Mouse (Mus musculus): Measurements from ENCODE around the gene Isy1.

Gene Isy1

DNA sequence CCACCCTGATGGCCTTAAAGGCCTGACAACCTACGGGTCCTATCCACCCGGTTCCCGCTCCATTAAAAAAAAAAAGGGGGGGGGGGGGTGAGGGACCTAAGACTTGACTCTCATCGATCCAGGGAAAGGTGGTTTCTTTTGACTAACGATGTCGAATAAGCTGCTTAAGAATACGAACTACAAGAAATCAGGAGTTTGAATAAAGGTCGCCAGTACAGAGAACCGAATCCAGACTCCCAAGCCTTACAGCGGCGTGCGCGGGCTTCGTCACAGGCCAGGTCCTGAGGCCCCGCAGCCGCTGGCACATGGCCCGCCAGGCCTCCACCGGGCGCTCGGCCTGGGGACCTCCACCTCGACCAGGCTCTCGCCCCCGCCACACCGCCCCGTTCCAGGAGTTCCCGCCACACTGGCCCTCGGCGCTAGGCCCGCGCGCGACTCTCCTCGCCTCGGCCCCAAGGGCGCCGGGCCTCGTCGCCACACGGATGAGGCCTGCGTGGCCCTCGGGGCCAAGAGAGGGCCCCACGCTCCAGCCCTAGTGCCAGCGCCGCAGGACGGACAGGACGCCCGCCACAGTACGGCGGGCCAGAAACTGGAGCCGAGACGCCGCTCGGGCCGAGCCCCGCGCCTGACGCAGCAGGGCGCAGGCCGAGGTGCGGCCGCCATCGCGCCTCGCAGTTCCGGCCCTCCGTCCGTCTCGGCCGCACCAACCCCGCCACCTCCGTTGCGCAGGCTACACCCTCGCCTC, 11.7 kb upstream of the Isy1 start:
- peak; percentile 22 to 31 for DNase-seq (ENCODE audit: low spot score in 2 of 2)

- DNase-seq (ENCODE audit: low spot score in 2 of 2): no peak
Measured at GRCm38 (mm10) chr6:87849780-87850154, 11.2 kb upstream of the Isy1 start.

DNA sequence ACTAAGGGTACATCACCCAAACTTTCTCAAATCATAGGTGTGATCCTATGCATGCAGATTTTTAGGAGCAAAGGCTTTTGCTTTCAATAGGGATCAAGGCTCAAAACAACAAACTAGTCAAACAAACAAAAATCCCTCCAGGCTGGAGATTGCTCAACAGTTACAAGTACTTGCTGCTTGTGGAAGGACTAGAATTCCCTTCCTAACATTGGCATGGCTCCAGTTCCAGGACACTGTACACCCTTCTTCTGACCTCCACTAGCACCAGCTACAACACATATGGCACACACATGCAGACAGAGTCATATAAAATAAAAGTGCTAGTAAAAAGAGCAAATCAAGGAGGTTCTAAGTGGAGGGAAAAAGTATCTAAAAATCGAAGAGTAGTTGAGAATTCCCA, 8.2 kb upstream of the Isy1 start:
- DNase-seq (ENCODE audit: low spot score in 2 of 2): no peak

DNA sequence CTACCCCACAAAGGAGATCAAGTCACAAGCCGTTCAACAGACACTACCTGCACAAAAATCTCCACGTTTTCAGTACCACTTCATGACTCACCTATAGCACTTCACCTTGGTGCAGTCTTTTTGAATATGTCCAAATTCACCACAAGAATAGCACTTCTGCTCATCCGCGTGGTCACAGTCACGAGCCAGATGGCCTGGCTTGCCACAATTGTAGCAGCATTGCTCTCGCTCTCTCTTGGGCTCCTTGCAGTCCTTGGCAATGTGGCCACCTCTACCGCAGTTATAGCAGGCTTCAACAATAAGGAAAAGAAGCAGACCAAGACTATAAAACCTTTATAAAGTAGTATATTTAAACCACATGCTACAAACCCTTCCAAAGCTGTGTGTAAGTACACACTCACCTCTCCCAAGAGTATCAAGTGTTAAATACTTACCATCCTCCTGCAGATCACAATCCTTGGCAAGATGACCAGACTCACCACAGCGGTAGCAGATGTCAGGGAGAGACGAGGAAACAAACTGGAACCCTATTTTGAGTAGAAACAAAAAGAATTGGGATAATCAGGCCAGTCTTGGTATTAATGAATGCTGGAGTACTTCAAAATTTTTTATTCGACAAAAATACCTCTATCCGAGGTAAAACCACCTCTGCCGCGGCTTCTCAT, 6.6 kb upstream of the Isy1 start:
- DNase-seq (ENCODE audit: low spot score in 2 of 2): no peak

DNA sequence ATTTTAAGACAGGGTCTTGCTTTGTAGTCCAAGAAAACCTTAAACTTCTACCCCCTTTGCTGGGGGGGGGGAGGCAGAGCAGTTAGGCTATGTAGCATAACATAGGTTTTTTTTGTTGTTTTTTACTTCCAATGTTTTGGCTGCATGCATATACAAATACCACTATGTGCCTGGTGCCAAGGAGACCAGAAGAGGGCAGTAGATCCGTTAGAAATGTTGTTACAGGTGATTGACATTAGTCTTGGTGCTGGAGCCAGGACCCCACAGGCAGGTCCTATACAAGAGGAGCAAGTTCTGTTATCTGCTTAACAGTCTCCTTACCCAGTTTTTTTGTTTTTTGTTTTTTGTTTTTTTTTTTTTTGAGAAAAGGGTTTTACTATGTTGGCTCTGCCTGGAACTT, 3.7 kb upstream of the Isy1 start:
- no peak for DNase-seq (ENCODE audit: low spot score in 2 of 2)

DNA sequence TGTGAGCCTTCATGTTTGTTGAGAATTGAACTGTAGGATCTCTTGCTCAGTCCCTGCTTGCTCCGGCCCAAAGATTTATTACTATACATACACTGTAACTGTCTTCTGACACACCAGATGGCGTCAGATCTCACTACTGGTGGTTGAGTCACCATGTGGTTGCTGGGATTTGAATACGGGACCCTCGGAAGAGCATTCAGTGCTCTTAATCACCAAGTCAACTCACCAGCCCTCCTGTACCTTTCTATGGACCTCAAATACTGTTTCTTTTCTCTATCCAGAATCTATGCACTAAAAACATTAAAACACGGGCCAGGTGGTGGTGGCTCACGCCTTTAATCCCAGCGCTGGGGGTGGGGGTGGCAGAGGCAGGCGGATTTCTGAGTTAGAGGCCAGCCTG, 3.0 kb upstream of the Isy1 start:
- no peak for DNase-seq (ENCODE audit: low spot score in 2 of 2)

DNA sequence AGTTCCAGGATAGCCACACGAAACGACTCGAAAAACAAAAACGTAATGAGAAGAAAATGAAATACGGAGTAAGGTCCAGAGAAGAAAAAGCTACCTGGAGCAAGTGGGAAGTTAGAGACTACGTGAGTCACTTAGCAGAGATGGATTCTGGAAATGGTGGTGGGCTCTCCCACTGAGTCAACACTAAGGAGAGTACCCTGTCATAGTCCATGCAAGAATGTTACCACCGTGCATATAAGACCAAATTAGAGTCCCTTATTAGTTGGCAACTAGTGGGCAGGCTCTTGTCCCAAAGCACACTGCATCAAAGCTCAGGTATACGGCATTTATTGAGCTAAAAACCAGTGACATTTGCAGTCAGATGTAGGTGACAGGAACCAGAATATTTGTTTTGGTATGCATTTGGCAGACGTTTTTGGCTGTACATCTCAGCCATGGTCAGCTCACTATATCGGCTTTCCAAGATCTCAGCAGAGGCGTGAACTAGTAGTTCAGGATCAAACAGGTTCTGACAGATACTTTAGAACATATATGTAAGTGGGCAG, 1.3 kb upstream of the Isy1 start:
- DNase-seq (ENCODE audit: low spot score in 2 of 2): no peak

GRCm38 (mm10) chr6:87835695-87836094, 2.9 kb downstream of the Isy1 start, which contains the start of gene Gm45140:
TSS of gene Gm45140 (minus strand) at chr6:87835795.
- DNase-seq (ENCODE audit: low spot score in 2 of 2): no peak

- DNase-seq (ENCODE audit: low spot score in 2 of 2): no peak
Measured at GRCm38 (mm10) chr6:87820366-87820765, 18.2 kb downstream of the Isy1 start.

- DNase-seq (ENCODE audit: low spot score in 2 of 2): no peak
Measured at GRCm38 (mm10) chr6:87814486-87814885, 24.1 kb downstream of the Isy1 start.

GRCm38 (mm10) chr6:87812656-87813055, 25.9 kb downstream of the Isy1 start:
- DNase-seq (ENCODE audit: low spot score in 2 of 2): no peak

DNA sequence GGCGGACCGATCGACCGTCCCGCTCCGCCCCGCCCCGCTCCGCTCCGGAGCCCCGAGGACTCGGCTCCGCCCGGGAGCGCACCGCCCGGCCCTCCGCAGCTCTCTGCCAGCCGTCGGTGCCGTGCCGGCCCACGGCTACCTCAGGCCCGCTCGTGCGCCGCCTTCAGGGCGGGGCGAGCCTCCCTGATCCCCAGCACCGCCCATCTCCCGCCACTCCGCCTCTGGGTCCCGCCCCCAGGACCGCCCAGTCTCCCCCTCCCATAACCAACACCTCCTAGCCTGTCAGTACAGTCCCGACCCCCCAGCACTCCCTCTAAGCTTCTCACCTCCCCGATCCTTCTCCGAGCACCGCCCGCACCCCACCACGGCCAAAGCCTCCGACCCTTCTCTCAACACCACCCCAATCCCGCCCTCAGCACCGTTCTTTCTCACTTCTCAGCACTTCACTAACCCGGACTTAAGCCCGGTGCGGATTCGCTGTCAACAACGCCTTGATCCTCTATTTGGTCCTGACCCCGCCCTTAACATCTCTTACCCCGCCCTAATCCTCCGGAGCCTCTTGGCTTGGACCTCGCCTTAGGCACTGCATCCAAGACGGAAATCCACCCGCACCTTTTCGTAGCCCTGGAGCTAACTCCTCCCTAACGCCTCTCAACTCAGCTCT, 26.8 kb downstream of the Isy1 start, which contains the start of gene Rab43:
Gene Rab43, minus strand, starts transcription at position 490 of the 664 bp plus-strand sequence.
- peak; percentile 93 for DNase-seq (ENCODE audit: low spot score in 2 of 2)

DNA sequence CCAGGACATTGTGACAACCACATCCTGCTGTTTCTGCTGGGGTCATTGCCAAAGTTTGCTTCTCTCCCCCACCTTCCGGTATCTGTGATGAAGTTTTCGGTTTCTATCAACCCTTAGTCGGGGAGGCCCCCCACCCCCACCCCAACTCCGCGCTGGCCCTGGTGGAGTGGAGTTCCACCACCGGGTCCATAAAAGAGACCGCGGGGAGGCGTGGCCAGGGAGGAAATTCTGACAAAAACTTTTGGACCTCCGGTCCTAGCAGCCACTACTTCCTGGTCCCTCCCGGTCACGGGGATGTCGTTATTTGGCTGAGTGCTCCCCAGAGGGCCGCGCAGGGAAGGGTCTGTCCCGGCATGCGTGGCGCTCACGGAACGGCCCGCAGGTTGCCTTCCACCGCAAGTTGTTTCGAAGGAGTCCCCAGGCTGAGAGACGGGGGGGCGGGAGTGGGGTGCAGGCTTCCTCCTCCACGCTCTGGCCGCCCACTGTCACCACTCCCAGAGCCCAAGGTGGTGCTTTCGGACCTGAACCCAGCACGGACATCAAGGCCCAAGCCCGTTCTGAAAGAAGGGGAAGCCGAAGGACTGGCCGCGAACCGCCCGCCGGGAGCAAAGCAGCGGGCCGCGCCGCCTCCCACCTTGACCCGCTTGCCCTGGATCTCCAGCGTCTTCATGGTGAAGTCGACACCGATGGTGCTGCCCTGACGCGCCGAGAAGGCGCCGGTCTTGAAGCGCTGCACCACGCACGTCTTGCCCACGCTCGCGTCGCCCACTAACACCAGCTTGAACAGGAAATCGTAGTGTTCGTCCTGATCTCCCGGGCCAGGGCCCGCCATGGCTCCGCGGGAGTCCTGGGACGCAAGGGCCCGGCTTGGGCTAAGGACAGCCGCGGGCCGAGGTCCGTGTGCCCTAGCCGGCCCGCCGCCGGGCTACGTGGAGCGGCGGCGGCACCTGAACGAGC, 27.6 kb downstream of the Isy1 start:
- peak; percentile 75 to 82 for DNase-seq (ENCODE audit: low spot score in 2 of 2)

DNA sequence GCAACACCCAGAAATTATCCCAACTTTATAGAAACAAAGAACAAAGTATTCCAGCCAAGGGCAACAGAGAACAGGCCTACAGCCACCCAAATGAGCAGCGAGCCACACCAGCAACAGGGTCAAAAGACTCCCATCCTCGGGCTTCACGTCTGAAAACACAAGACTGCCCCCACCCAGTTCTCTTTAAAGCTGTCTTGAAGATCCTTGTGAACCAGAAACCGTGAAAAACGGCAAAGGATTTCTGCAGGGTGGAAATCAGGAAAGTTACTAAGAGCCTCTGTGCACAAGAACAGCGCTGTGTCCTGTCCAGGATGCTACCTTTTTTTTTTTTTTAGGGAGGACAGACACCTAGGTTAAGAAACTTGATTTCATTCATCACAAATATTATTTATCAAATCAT, 28.3 kb downstream of the Isy1 start:
- DNase-seq (ENCODE audit: low spot score in 2 of 2): no peak

GRCm38 (mm10) chr6:87809651-87810161, 28.9 kb downstream of the Isy1 start:
- DNase-seq (ENCODE audit: low spot score in 2 of 2): peak; percentile 42 to 67

DNA sequence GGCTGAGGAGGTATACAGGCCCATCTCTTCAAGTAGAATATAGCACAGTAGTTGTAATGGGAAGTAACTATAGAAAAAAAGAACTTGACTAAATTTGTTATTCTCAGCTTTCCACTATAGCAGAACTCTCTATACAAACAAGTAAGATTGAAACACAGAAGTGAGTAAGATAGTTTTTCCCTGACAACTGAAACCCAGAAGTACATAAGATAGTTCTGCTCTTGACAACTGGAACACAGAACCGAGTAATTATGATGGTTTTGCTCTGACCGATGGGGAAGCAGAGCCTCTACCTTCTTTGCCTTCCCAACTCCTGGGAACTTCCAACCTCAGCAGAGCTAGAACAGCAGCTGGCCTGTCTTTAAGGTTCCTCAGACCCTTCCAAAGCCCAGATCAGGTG, 29.5 kb downstream of the Isy1 start:
- DNase-seq (ENCODE audit: low spot score in 2 of 2): peak in 1 of 2 experiments; percentile 25

DNA sequence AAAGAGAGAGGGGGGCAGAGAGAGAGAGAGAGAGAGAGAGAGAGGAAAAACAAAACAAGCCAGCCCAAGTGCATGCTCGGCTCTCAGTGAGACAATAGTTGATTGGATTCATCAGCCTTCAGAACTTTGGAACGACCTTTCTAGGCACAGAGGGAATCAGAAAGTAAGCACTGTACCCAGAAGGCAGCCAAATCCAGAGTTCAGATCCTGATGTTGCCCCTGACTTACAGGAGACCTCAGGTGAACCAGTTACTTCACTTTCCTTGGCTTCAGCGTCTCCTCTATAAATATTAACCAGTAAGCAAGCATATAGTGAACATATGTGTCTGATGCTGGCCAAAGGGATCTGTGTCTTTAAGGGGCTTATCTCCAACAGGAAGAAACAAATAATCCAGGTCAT, 30.1 kb downstream of the Isy1 start:
- no peak for DNase-seq (ENCODE audit: low spot score in 2 of 2)

- no peak for DNase-seq (ENCODE audit: low spot score in 2 of 2)
Measured at GRCm38 (mm10) chr6:87807735-87808440, 30.7 kb downstream of the Isy1 start.

DNA sequence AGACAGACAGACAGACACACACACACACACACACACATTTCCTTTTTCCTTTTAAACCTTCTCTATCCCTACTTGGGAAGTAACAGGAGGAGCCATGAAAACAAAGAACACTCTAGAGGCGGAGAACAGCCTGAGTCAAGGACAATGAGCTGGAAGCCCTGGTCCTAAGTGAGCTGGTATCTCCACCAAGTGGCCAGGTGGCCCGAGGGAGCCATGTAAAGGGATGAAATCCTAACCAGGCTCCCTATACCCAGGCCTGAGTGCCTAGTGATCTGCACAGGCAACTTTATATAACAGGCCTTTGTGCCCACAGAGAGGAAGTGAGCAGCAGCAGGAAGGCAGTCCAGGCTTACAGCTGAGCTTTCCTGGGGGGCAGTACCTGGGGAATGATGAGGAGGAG, 31.7 kb downstream of the Isy1 start:
- DNase-seq (ENCODE audit: low spot score in 2 of 2): no peak

GRCm38 (mm10) chr6:87806028-87806427, 32.6 kb downstream of the Isy1 start:
- peak; percentile 53 to 57 for DNase-seq (ENCODE audit: low spot score in 2 of 2)
